Mouse (Mus musculus) limb, embryonic 13.5 days (tissue): ENCODE measurements around the gene Gm49416. TPM values are rescaled to one million over a fixed set of nuclear protein-coding genes. Genes with fewer than 3 reads are reported as not detected.
"Not testable (repeated sequence)": the region's sequence is repeated elsewhere in the genome, so short reads cannot be mapped to it uniquely, and the experiment has no call there.

Experiments
- ATAC-seq: fragments of 200-750 bp; cut with Nextera tagmentation; 2 replicates; pipeline ENCODE4 v1.8.0; 2017; ENCODE audit warnings: low read depth, moderate number of reproducible peaks, moderate TSS enrichment; ENCODE audit not compliant: low FRiP score
- H3K27ac ChIP-seq: fragments of 300-500 bp; sonication (generic); 2 replicates; pipeline ENCODE4 v1.5.1; 2015; ENCODE audit warnings: inconsistent platforms, mild to moderate bottlenecking, moderate library complexity
- H3K27me3 ChIP-seq: fragments of 300-500 bp; sonication (generic); 2 replicates; pipeline ENCODE4 v1.6.1; 2015; ENCODE audit warnings: mild to moderate bottlenecking, inconsistent platforms
- H3K36me3 ChIP-seq: fragments of 300-500 bp; sonication (generic); 2 replicates; pipeline ENCODE4 v1.6.1; 2015; ENCODE audit warnings: inconsistent platforms, mild to moderate bottlenecking, moderate library complexity
- H3K4me1 ChIP-seq: fragments of 300-500 bp; sonication (generic); 2 replicates; pipeline ENCODE4 v1.6.1; 2015; ENCODE audit warnings: inconsistent platforms
- H3K4me2 ChIP-seq: fragments of 300-500 bp; sonication (generic); replicated peaks from 2 replicates; pipeline ENCODE4 v1.6.1; 2015; ENCODE audit warnings: inconsistent platforms, mild to moderate bottlenecking, moderate library complexity
- H3K4me3 ChIP-seq: fragments of 300-500 bp; sonication (generic); 2 replicates; pipeline ENCODE4 v1.5.1; 2015; ENCODE audit warnings: moderate library complexity, mild to moderate bottlenecking, inconsistent platforms
- H3K9ac ChIP-seq: fragments of 300-500 bp; sonication (generic); 2 replicates; pipeline ENCODE4 v1.6.1; 2015; ENCODE audit warnings: mild to moderate bottlenecking, inconsistent platforms
- H3K9me3 ChIP-seq: fragments of 300-500 bp; sonication (generic); 2 replicates; pipeline ENCODE4 v1.6.1; 2016; ENCODE audit warnings: inconsistent platforms
- WGBS: fragments of 180-500 bp; shearing (Covaris S2); methylation state at CpG from one replicate; pipeline ENCODE4 v1.1.7; 2015; 5-methylcytosine and 5-hydroxymethylcytosine counted together
- polyA plus RNA-seq: library from polyadenylated mRNA; unstranded; fragments of >200 nt; fragmentation: Nextera tagmentation; extraction: Ambion mirVana; gene quantifications from 2 replicates; pipeline ENCODE4 v1.2.1, GENCODE M21; 2015

Gene Gm49416
- polyA plus RNA-seq, 1 experiment from 2014 or later, result not detected

DNA sequence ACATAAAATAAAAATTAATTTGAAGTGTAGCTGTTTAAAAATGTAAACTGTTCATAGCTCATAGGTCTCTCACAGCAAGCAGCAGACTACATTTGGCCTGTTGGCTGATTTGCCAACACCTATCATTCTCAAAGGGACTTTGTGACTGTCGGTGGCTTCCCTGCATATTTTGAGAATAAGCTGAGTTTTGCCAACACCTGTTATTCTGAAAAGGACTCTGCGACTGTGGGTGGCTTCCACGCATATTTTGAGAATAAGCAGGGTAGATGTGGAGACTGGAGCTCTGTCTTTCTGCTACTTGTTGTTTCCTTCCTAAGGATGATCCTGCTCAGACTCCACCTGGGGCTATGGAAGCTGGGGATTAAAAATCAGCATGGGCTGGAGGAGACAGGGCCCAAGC, 35.6 kb upstream of the Gm49416 start:
- no peak overlapping the region for H3K4me2 ChIP-seq

DNA sequence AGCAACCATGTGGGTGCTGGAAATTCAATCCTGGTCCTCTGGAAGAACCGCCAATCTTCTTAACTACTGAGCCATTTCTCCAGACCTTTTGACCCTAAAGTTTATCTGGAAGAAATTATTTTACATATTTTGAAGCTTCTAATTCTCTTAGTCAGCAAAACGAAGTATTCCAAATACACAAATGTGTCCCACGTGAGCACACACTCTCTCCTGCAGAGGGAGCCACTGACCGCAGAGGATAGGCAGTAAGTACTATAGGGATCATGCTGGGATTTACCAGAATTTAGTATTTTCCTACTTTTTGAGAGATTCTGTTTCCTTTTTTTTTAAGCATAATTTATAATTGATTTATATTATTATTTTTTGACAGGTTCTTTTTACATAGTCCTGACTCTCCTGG, 31.0 kb upstream of the Gm49416 start:
- 44% methylated on average over 4 of the region's 4 CpGs for WGBS
- 0 out of 2 replicates have a peak, but pooled peaks cover under 1% of the 10 kb centered on the region for H3K4me1 ChIP-seq
- no peak for ATAC-seq

More for the DNA sequence above, 35.6 kb upstream of the Gm49416 start:
- 82% methylated on average over 3 of the region's 3 CpGs for WGBS
- H3K27ac ChIP-seq, result no peak overlapping the region
- peaks cover 15% of the 10 kb centered on the region for H3K4me1 ChIP-seq
- ATAC-seq, result no peak
- no peak overlapping the region for H3K9ac ChIP-seq
- no peaks in the 10 kb centered on the region for H3K27me3 ChIP-seq
- no peaks in the 10 kb centered on the region for H3K9me3 ChIP-seq
- peaks cover 6% of the 10 kb centered on the region for H3K36me3 ChIP-seq
- no peak overlapping the region for H3K4me3 ChIP-seq

DNA sequence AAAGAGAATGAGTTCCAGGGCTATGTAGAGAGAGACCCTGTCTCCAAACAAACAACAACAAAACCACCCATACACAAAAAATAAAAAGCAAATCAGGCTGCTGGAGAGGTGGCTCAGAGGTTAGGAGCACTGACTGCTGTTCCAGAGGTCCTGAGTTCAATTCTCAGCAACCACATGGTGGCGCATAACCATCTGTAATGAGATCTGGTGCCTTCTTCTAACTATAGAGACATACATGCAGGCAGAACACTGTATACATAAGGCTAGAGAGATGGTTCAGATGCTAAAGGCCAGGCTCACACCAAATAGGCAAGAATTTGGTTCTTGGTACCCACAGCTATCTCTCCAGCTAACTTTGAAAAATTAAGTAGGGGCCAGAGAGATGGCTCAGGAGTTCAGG, 29.7 kb upstream of the Gm49416 start:
- 25% methylated on average over 1 of the region's 1 CpGs for WGBS
- no peak for ATAC-seq

More for the DNA sequence above, 31.0 kb upstream of the Gm49416 start:
- Histone ChIP-seq H3K9ac (no peak overlapping the region), H3K27ac (no peak overlapping the region), H3K36me3 (no peaks in the 10 kb centered on the region), H3K4me2 (no peak overlapping the region), H3K4me3 (no peak overlapping the region), H3K27me3 (no peaks in the 10 kb centered on the region), H3K9me3 (no peaks in the 10 kb centered on the region)

DNA sequence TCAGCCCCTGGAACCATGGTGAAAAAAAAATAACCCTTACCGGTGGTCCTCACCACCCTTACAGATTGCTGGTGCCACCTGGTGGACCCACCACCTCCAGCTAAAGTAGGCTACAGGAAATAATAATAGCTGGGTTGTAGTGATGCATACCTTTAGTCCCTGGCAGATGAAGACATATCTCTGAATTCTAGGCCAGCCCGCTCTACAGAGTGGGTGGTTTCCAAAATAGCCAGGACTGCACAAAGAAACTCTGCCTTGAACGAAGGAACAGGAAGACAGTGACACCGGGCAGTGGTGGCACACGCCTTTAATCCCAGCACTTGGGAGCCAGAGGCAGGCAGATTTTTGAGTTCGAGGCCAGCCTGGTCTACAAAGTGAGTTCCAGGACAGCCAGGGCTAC, 24.5 kb upstream of the Gm49416 start:
- H3K27ac ChIP-seq, result no peak overlapping the region
- H3K4me1 ChIP-seq, result no peaks in the 10 kb centered on the region
- H3K27me3 ChIP-seq, result no peaks in the 10 kb centered on the region
- no peak overlapping the region for H3K4me2 ChIP-seq
- no peak overlapping the region for H3K4me3 ChIP-seq
- no peak overlapping the region for H3K9ac ChIP-seq
- WGBS, result 84% methylated on average over 6 of the region's 6 CpGs
- H3K36me3 ChIP-seq, result no peaks in the 10 kb centered on the region
- H3K9me3 ChIP-seq, result no peaks in the 10 kb centered on the region
- ATAC-seq, result no peak

More for the DNA sequence above, 29.7 kb upstream of the Gm49416 start:
- Histone ChIP-seq H3K4me3 (no peak overlapping the region), H3K4me2 (no peak overlapping the region), H3K4me1 (no peaks in the 10 kb centered on the region), H3K9ac (no peak overlapping the region), H3K27me3 (no peaks in the 10 kb centered on the region), H3K36me3 (no peaks in the 10 kb centered on the region), H3K27ac (no peak overlapping the region), H3K9me3 (no peaks in the 10 kb centered on the region)

DNA sequence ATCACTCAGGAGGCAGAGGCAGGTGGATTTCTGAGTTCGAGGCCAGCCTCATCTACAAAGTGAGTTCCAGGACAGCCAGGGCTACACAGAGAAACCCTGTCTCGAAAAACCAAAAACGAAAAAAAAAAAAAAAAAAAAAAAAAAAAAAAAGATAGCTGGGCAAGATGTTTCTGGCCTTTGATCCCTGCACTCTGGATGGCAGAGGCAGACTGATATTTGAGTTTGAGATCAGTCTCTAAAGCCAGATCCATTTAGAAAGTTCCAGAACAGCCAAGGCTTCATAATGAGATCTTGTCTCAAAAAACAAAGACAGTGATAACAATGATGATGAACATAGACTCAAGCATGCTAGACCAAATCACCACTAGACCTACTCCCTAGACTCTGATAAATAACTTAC, 18.3 kb upstream of the Gm49416 start:
- not testable (repeated sequence) for H3K9ac ChIP-seq, H3K9me3 ChIP-seq, H3K4me1 ChIP-seq, H3K27me3 ChIP-seq, H3K27ac ChIP-seq, ATAC-seq
- peaks cover 25% of the 10 kb centered on the region for H3K36me3 ChIP-seq
- H3K4me3 ChIP-seq, result peak overlapping the region; percentile 99; the same call in 1 of the 2 replicates
- peak overlapping the region; percentile 92 for H3K4me2 ChIP-seq
- 85% methylated on average over 3 of the region's 3 CpGs for WGBS

DNA sequence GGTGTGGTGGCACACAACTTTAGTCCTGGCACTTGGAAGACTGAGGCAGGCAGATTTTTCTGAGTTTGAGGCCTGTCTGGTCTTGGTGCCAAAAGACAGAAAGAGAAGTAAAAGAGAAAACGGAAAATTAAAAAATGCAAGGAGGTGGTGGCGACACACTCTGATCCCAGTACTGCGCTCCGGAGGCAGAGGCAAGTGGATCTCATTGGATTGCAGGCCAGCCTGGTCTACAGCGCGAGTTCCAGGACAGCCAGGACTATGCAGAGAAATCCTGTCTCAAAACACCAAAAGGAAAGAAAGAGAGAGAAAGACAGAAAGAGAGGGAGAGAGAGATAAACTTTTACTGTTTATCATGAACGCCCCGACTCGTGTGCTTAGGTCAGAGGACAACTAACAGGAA, 17.9 kb upstream of the Gm49416 start:
- H3K4me2 ChIP-seq, result peak overlapping the region; percentile 92

DNA sequence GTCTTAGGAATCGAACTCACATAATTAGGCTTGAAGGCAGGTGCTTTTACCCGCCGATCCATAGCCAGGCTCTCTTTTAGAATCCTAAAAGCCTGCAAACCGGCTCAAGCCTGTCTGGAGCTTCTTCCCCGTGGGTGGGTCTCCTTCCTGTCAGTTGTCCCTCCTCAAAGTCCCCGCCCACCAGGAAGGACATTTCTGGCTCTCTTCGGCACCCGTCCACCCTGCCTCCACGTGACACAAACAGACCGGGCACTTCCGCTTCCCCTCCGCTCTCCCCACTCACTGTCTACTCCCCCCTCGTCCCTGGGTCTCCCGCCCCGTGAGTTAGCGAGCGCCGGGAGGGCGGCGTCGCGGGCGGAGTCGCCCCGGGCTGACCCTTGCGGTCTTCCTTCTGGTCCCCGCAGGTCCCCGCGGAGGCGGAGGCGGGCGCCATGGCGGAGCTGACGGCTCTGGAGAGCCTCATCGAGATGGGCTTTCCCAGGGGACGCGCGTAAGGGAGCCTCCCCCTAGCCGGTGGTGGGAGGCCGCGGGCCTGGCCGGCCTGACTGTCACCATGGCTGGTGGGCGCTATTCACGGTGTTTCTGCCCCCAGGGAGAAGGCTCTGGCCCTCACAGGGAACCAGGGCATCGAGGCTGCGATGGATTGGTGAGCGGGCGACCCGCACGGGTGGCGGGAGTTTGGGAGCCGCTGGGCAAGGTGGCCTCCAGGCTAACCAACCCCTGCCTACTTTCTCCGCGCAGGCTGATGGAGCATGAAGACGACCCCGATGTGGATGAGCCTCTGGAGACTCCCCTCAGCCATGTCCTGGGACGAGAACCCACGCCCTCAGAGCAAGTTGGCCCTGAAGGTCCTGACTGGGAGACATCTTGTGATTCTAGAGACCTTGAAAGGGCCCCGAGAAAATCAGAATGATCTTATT, 17.2 kb upstream of the Gm49416 start, which contains the start of gene Ubxn1:
Ubxn1 (plus strand) TSS at position 230 of the 920 bp plus-strand sequence.
- WGBS, result 1% methylated on average over 59 of the region's 59 CpGs
- H3K4me3 ChIP-seq, result peak within 1 kb of the TSS; percentile 99
- H3K27me3 ChIP-seq, result no peaks in the 10 kb centered on the region
- peak; percentile 98 for ATAC-seq
- H3K9me3 ChIP-seq, result no peaks in the 10 kb centered on the region
- peak within 1 kb of the TSS; percentile 98 for H3K9ac ChIP-seq
- H3K36me3 ChIP-seq, result peaks cover 36% of the 10 kb centered on the region
- H3K4me2 ChIP-seq, result peak within 1 kb of the TSS; percentile 92
- H3K4me1 ChIP-seq, result peaks cover 9% of the 10 kb centered on the region
- peak within 1 kb of the TSS; percentile 69 for H3K27ac ChIP-seq

More for the DNA sequence above, 17.9 kb upstream of the Gm49416 start:
- Histone ChIP-seq H3K36me3 (peaks cover 30% of the 10 kb centered on the region), H3K4me3 (peak overlapping the region; percentile 99), H3K4me1 (peaks cover 9% of the 10 kb centered on the region), H3K9me3 (no peaks in the 10 kb centered on the region), H3K9ac (peak overlapping the region; percentile 98), H3K27me3 (no peaks in the 10 kb centered on the region), H3K27ac (no peak overlapping the region; the same call in 1 of the 2 replicates)
- no peak for ATAC-seq
- WGBS, result 56% methylated on average over 9 of the region's 9 CpGs

DNA sequence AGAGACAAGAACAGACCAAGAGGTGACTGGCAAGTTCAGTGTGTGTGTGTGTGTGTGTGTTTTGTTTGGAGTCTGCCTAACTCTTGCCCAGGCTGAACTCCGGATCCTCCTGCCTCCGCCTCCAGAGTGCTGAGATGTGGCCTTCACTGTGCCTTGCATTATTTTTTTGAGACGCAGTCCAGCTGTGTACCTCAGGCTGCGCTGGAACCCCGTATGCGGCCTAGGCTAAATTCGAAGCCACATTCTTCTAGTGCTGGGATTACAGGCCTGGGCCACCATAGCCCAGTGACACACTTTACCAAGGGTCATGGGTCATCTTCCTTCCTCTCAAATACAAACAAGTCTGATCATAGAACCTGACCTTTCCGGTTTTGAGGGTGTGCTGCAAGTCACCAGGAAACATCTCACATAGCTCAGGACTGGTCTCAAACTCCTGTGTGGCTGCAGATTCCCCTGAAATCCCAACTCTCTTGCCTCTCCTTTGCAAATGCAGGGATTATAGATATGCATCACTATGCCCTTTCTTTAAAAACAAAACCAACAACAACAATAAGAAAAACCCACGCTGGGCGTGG, 16.4 kb upstream of the Gm49416 start:
- Histone ChIP-seq H3K36me3 (peaks cover 43% of the 10 kb centered on the region), H3K9me3 (no peaks in the 10 kb centered on the region), H3K4me3 (peak overlapping the region; percentile 99), H3K4me2 (peak overlapping the region; percentile 92), H3K4me1 (peaks cover 9% of the 10 kb centered on the region), H3K27me3 (no peaks in the 10 kb centered on the region), H3K27ac (peak overlapping the region; percentile 69; the same call in 1 of the 2 replicates), H3K9ac (peak overlapping the region; percentile 98)
- 78% methylated on average over 10 of the region's 10 CpGs for WGBS
- ATAC-seq, result no peak

DNA sequence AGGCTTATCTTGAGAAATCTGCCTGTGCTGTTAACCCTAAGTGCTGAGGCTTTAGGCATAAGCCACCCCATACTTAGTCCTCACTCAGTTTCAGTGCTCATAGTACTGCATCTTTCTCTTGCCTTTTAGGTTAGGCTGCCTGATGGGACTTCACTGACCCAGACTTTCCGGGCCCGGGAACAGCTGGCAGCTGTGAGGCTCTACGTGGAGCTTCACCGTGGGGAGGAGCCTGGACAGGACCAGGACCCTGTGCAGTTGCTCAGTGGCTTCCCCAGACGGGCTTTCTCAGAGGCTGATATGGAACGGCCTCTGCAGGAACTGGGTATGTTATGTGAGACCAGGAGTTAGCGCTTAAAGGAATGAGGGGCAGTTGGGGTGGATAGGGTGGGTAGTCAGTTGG, 13.7 kb upstream of the Gm49416 start:
- H3K36me3 ChIP-seq, result peaks cover 56% of the 10 kb centered on the region
- H3K4me1 ChIP-seq, result peaks cover 17% of the 10 kb centered on the region
- H3K27ac ChIP-seq, result no peak overlapping the region
- no peak overlapping the region for H3K9ac ChIP-seq
- H3K27me3 ChIP-seq, result no peaks in the 10 kb centered on the region
- no peak overlapping the region for H3K4me2 ChIP-seq
- no peak for ATAC-seq
- no peak overlapping the region for H3K4me3 ChIP-seq
- no peaks in the 10 kb centered on the region for H3K9me3 ChIP-seq
- WGBS, result 91% methylated on average over 7 of the region's 7 CpGs

DNA sequence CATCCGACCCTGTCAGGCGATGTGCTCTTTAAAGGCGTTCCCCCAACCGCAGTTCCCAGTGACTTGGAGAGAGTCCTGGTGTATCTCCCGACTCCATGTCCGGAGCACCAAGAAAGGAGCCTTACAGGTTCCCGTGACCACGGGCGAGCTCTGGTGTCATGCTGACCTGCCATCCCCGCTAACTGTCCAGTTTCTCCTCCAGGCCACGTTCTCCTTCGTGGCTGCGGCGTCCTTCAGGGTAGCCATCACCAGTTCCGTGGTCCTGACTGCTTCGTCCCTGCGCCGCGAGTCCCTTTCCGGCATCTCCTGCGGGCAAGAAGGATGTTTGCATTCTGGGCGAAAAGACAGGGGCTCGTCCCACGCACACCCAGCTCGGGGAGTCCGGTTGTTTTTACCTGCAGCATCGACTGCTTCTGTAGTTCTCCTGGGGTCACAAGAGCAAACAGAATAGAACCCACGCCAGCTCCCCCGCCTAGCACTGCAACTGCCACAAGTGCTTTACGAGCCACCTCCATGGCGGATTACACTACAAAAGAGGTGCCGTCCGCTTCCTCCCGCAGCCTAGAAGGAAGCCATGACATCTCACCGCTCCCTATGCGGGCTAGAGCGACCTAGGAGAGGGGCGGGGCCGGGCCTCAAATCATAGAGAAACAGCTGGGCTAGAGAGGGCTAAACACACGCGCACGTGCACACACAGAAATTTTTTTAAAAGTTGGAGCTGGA, 8.3 kb upstream of the Gm49416 start, which contains the start of gene Uqcc3:
Uqcc3 (minus strand) TSS at position 613 of the 723 bp plus-strand sequence.
- Histone ChIP-seq H3K4me3 (peak within 1 kb of the TSS; percentile 89), H3K27me3 (no peaks in the 10 kb centered on the region), H3K9ac (peak within 1 kb of the TSS; percentile 92), H3K27ac (peak within 1 kb of the TSS; percentile 81), H3K4me2 (peak within 1 kb of the TSS; percentile 86), H3K36me3 (peaks cover 30% of the 10 kb centered on the region), H3K9me3 (no peaks in the 10 kb centered on the region), H3K4me1 (peaks cover 9% of the 10 kb centered on the region)
- peak; percentile 97 for ATAC-seq
- WGBS, result under 1% methylated on average over 42 of the region's 42 CpGs

DNA sequence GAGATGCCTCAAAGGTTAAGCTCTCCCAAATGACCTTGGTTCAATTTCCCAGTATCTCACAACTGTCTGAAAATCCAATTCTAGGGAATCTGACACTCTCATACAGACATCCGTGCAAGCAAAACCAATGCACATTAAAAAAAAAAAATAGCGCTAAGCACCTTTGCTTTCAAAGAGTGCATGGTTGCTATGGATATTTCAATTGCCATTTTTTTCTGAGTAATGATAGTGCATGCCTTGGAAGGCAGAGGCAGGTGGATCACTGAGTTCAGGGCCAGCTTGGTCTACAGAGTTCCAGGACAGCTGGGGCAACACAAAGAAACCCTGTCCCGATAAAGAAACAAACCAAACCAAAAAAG, 7.7 kb upstream of the Gm49416 start:
- Histone ChIP-seq H3K27me3 (no peaks in the 10 kb centered on the region), H3K9ac (peak overlapping the region; percentile 92), H3K27ac (no peak overlapping the region; the same call in 1 of the 2 replicates), H3K4me1 (peaks cover 9% of the 10 kb centered on the region), H3K36me3 (peaks cover 25% of the 10 kb centered on the region), H3K9me3 (no peaks in the 10 kb centered on the region), H3K4me3 (peak overlapping the region; percentile 89), H3K4me2 (peak overlapping the region; percentile 86)
- WGBS, result 19% methylated on average over 3 of the region's 3 CpGs
- no peak for ATAC-seq

DNA sequence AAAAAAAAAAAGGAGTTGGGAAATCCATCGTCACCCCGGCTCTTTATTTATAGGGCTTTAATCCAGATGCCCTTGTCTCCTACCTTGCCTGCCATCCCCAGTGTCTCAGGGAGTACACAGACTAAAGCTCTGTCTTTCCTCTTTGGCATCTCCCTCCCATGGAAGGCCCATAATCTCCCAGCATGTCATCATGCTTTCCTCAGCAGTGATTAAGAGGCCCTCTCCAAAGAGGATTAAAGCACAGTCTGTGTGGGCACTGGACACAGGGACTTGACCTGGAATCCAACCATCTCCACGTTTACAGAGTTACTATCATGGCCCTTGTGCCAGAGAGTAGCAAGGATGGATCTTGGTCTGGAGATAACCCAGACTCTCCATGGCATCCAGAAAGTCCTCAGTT, 5.1 kb upstream of the Gm49416 start, which contains the start of the genes Lbhd1 and Gm49403:
Lbhd1 (plus strand) TSS at position 117 of the 400 bp plus-strand sequence.
Gm49403 (plus strand) TSS at position 315 of the 400 bp plus-strand sequence.
- Histone ChIP-seq H3K4me2 (no peak within 1 kb of the TSS), H3K36me3 (peaks cover 4% of the 10 kb centered on the region; the same call in 1 of the 2 replicates), H3K4me1 (peaks cover 20% of the 10 kb centered on the region), H3K9me3 (no peaks in the 10 kb centered on the region), H3K27ac (no peak within 1 kb of the TSS), H3K27me3 (no peaks in the 10 kb centered on the region), H3K9ac (no peak within 1 kb of the TSS), H3K4me3 (no peak within 1 kb of the TSS)
- no peak for ATAC-seq
- WGBS, result 66% methylated on average over 3 of the region's 3 CpGs
